Mouse (Mus musculus) frontal cortex, postnatal 14 days (tissue): ENCODE measurements around the gene Pik3r1.

Experiments used
- DNase-seq, 2 experiments: peaks; one replicate each; pipeline ENCODE4 v3.0.0; 2022; ENCODE audit warnings: low spot score in 2 of 2

Gene Pik3r1

DNA sequence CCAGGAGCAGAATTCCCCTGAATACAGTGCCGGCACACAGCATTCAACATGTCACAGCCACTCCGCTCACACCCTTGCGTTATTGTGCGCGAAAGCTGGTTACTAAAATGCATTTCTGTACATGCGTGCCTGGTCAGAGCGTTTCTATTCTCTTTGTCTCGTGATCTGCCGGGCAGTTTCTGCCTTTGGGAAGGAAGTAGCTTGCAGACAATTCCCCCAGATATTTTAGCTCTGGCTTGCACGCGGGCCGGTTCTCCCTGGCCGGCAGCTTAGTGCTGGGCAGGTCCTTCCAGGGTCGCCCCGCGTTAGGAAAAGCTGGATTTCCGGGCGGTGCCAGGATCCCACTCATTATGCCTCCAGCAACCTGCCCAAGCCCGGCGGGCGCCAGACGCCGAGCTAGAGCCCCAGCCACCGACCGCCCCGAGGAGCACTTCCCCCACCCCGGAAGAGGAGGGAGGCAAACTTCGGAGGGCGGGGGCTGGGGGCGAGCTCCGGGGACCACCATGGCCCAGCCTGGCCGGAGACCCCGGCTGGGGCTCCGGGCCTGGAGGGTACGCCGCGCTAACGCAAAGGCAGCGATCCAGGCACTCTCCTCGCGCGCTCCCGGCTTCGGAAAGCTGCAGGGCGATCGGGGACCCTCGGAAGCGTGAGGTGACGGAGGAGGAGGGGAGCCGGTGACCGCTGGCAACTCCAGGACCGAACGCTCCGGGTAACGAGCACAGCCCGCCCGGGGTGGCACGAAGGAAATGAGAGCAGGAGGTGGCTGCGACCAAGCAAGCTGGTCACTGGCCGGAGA is 806 bp downstream of the Pik3r1 start:
- DNase-seq: peak in 1 of 2 experiments; percentile 46

DNA sequence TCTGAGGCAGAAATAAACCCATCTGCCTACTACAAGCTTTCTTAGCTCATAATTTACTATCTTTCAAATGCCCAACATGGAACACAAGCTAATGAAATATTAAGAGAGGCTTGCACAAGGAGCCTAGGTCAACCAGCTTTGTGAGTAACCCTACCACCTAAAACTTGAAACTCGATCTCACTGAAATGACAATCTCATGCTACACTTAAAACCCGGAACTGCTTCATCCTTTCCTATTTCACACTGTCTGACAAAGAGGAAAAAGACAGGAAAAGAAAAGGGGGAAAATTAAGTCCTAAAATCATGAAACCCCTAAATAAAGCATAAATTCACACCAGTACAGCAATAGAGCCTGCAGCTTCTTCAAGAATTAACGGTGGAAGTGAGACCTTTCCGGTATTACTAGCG is 1.4 kb downstream of the Pik3r1 start:
- no peak for DNase-seq

DNA sequence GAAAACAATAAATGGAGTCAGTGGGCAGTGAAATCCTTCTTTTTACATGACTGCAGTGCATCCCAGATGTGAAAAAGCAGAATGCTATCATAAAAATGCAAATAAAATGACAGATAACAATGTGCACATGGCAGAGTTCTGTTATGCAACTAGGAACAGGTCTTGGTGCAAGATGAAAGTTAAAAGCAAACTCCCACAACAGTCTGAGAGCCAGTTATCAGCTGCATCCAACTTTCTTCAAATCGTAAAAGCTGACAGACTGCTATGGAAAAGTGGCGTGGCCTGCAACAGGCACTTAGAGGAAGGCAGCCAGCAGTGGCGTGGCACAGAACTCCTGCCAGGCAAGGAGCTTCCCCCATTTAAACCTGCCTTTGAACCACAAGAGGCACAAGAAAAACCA is 2.0 kb downstream of the Pik3r1 start:
- DNase-seq: no peak

DNA sequence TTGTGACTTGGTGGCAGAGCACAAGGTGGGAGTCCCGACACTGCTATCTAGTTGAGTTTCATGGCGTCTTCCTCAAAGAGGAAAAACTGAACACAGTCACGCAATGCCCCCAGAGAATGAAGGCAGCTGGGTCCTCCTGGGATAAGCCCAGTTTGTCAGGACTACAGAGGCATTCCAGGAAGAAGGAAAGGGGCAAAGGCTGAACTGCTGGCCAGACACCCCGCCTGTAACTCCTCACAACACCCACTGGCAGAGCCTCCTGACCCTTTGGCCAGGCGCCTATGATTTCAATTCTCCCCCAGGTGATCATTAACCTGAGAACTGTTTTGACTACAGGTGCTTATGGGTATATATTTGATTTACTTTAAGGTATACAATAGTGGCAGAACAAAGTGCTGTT is 3.9 kb downstream of the Pik3r1 start:
- no peak for DNase-seq

DNA sequence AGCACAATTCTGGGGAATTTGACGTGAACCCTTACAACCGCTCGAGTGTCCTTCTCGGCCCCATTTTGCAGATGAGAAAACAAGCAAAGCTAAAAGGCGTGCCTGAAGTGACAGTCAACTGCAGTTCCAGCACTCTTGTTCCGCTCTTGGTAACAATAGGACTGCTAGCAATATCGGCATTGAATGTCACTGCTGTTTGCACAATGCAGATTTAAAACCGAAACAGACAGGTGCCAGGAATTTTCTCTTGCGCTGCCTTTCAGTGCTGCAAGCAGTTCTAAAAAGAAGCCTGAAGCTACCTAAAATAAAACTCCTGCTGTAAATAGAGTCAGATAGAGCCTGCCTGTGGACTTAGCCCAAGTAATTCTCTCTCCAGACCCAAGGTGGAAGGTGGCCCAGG is 4.3 kb downstream of the Pik3r1 start:
- DNase-seq: no peak

DNA sequence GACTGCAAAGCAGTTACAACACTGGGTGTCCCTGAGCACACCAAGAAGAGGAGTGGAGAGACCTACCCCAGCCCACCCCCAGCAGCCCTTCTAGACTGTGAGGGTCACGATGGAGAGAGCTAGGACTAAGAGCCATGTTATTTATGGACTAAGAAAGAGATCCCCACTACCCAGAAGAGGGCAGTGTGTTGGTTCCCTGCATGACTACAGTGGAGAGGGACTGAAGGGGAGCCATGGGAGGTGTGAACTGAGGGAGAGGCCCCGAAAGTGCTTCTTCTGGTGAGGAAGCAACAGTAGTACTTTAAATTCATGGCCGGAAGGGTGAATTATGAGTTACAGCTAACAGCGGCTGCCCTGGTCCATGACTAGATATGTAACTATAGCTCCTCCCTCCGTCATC is 4.9 kb downstream of the Pik3r1 start:
- no peak for DNase-seq

DNA sequence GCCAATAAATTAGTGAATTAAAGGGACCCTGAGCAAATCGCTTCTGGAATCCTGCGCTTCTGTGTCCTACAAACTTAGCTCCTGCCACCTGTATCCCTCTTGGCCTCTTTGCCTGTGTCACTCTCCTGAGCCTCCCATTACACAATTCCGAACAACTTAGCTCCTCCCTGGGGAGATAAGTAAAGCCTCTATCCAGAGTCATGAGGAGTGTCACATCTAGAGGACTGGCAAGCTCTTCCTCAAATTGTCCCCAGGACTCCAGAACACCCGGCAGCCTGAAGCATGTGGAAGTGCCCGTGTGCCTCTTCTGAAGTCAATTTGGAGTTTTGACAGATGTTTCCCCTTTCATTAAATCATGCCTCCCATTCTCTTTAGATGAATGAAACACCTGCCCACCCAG is 6.4 kb downstream of the Pik3r1 start:
- DNase-seq: no peak

DNA sequence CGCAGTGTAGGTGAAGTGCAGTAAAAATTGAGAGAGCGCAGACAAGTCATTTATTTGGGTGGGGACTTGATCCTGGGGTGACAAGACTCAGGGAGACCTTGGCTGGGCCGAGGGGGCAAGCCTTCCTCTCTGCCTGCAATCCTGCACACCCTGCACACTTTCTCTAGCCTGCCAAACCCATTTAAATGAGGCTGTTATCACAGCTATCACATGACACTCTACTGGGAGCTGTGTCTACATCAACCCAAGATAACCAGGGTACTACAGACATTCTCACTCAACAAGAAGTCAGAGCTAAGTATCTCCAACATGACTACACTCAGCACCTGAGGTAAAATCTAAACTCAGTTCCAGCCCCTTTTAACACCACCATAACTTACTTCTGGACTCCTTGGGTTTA is 7.1 kb downstream of the Pik3r1 start:
- no peak for DNase-seq

DNA sequence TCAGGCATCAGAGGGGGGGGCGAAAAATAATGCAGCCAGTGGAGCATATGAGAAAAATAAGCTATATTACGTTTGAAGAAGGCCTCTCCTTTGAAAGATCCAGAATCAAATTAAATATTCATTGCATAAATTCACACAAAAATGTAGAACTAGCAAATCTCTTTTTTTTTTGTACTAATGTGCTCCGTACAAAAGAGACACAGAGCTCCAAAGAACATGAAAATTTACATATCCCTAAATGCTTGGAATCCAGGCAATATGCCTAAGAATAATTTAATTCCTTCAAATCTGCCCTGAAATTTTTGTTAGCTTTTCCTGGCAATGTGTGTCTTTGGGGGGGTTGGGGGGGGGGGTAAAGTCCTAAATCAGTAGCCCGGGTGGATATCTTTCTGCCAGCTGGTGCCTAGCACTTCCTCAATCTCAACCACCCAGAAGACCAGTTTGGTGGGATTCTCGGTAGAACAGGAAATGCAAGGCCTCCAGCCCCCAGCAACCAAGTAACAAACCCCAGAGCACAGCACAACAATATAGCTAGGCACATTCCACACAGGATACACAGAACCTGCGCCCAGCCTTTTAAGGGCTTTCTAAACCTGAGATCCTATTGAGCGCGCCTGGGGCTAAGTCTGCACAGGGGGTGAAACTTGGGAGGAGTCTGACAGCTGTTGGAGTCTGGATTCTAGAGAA is 7.9 kb downstream of the Pik3r1 start:
- no peak for DNase-seq

DNA sequence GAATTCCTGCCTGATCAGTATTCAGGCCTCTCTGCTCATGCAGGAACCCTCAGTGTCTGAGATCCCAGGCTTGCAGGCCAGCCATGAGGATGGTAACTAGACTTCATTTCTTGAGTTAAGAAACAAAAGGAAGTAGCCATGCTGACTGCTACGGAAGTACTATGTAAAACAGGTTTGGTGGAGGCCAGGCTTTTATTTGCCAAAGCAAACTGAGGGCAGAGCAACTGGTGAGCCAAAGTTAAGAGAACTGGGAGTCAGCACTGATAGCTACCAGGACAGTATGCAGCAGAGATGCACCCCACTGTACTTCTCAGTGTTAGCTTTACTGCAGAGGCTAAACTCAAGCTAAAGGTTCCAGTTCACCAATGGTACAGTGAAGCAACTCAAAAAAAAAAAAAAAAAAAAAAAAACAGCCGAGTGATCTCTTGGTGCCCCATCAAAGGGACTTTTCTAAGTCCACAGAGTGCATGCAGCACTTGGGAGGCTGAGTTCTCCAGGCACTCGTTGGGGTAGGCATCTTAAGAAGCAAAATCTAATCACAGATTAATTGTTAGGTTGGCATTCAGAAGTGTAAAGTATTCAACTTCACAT is 8.6 kb downstream of the Pik3r1 start:
- DNase-seq: no peak

DNA sequence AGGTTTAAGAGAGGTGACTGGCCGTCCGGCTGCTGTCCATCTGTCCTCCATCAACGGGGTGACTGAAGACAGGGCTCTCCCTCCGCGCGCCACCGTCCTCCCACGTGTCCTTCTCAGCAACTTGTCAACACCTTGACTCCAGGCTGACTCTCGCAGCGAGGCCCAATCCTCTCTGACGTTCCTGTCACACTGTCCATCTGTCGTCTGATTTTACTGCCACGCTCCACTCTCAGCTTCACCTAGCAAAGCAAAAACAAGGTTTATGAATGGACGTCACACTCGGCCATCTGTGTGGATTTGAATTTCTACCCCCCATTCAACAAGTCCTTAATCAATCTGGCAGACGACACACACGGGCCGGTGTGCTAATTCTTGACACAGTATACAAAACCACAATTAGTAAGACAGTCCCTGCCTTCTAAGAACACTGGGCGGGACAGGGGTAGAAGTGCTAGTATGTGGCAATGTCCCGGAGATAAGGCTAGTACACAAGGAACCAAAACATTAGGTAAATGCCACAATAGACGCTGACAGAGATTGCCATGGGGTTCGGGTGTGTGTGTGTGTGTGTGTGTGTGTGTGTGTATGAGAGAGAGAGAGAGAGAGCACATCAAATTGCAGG is 10.1 kb downstream of the Pik3r1 start:
- no peak for DNase-seq

DNA sequence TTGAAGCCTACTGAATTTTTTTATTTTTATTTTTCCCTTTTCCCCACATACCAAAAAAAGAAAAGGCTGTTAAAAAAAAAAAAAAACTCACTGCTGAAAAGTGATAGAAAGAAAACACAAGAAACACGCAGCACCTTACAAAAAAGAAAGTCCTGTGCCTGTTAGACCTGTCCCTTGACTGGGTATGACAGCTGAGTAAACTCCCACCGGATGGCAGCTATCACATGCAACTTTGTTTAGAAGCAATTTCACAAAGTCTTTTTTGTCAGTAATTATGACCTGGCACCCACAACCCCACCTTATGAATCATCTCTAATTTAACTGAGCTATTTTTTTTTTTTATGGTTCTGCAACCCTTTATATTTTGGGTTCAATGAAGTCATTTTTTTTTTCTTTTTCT is 12.8 kb downstream of the Pik3r1 start:
- DNase-seq: no peak

DNA sequence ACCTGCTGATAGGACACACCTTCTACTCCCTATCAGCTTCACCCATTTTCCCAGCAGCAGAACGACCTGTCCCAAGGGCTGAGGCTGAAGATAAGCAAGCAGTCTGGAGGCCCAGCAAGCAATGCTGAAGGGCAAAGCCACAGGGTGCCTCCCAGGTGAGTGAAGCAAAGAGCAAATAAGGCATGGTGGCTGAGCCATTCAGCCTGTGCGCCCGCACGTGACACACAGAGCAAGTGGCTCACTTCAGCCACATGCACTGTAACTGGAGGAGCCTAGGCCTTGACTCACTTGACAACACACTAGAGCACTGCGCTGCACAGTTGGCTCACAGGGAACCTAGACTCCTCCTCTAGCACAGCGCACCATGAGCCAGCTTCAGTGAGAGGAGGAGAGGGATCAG is 14.4 kb downstream of the Pik3r1 start:
- DNase-seq: no peak

DNA sequence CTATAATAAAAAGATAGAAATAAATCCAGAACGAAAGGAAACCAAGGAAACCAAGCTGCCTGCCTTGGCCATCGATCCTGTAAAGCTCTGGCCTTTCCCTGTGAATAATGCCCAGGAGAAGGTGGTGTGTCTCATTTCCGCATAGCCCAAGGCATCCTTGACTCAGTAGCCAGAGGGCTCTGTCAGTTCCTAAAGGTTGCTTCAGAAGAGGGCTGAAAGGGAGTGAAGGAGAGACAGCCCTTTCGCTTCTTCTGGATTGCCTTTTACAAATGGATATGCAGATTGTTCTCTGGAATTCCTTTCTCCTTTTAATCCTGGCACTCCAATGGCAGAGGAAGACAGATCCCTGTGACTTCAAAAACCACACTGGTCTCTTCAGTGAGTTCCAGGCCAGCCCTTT is 16.2 kb downstream of the Pik3r1 start:
- DNase-seq: no peak

DNA sequence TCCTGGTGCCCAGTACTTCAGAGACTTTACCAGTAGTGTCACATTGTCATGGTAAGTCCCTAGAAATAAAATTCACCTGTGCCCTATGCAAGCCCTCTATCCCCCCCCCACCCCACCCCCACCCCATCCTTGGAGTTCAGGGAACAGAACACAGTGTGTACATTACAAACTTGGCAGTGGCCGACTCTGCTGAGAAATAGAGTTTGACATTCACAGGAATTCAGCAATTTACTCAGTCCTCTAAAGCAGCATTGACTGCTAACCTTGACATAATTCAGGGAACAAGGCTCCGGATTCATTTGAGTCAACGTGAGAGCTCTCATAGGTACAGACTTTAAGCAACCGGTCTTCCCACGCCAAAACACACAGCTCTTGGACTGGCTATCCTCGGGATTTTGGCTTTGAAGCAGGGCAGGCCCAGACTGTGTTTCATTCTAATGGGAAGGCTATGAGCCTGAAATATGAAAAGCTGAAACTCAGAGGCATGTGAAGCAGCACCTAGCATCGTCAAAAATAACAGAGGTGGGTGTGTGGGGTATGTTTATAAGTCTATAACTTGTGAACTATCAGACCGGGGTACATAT is 21.9 kb downstream of the Pik3r1 start:
- DNase-seq: no peak

DNA sequence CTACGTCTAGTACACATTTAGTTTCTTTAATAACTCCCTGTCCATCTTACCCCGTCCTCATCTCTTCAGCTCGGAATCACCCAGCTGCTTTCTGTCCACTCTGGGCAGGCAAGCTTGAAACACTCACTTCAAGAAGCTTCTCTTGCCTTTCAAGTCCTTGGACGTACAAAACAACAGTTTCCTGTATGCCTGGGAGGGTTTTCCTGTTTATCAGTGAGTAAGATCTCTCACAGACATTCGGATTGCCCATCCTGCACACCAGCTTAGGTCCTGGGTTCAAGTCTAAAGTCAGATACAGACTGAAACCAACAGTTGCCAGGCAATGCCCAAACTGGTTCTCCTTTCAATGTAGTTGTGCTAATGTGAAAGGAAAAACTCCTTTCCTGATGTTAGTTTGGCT is 23.1 kb downstream of the Pik3r1 start:
- DNase-seq: no peak

DNA sequence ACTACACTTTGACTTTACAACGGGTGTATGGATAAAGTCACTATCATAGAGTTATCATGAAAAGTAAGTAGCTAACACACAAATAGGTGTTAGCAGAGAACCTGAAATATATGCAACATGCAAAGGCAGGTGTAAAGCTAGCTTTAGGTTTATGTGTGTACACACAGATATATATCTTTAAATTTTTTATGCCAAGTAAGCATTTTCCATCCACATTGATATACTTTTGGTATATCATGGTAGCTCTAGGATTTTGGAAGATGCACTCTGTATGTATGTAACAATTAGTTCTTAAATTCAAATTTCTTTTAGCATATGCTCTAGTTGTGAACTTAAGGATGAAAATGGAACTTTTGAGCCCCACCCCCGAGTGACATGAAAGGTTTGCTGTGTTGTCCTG is 24.0 kb downstream of the Pik3r1 start:
- no peak for DNase-seq

DNA sequence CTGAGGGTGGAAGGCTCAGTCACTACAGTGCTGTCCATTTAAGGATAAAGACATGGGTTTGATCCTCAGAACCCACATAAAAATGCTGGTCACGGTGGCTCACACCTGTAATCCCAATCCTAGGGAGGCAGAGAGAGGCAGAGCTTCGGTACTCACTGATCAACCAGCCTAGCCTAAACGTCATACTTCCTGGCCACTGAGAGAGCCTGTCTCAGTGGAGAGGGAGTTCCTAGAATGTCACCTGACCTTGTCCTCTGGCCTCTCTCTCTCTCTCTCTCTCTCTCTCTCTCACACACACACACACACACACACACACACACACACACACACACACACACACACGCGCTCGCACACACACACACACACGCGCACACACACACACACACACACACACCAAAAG is 24.8 kb downstream of the Pik3r1 start:
- no peak for DNase-seq

DNA sequence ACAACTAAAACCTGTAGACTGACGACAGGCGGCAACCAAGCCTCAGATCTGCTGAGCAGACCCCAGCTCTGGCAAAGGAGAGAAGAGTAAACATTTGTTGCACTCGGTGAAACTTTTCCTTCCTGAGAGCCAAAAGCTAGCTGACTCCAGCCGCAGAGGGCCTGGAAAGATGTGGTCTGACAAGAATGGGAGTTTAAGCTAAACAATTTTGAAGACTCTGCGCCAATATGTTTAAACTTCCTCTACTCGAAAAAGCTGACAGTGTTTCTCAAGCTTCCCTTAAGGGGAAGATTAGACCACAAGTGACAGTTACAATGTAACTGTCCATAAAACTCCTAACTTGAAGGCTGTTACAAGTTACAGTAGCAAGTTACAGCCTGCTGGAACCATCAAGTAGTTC is 25.4 kb downstream of the Pik3r1 start:
- DNase-seq: no peak

DNA sequence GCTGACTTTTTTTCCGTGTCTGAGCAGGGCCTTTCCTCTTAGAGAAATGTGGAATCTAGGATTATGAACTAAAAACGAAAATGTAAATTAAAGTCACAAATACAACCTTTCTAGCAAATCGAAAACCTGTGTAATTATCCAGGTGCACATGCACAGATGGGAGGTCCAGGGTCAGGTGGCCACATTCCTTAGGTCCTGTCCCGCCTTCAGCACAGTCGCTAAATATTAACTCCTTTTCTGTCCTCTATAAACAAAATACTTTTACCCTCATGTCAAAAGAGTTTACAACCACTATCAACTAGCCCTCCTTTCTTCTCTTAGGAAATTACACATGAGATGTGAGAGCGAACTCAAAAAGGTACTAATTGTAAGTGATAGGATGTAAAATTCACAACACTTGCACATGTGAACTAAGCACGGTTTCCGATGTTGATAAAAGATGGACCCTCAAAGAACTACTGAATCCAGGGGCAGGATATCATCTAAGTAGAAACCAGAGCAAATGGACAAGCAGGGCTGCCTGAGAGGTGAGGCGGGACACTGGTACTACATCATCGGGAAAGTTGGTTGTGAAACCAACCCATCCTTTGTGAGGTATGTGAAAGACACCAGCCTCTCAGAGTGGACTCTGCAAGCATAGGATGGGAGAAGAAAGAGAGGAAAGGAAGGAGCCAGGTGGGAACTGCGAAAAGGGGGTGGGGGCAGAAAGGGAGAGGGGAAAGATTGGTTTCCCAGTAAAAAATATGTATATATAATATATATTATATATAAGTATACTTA is 26.3 kb downstream of the Pik3r1 start:
- no peak for DNase-seq

DNA sequence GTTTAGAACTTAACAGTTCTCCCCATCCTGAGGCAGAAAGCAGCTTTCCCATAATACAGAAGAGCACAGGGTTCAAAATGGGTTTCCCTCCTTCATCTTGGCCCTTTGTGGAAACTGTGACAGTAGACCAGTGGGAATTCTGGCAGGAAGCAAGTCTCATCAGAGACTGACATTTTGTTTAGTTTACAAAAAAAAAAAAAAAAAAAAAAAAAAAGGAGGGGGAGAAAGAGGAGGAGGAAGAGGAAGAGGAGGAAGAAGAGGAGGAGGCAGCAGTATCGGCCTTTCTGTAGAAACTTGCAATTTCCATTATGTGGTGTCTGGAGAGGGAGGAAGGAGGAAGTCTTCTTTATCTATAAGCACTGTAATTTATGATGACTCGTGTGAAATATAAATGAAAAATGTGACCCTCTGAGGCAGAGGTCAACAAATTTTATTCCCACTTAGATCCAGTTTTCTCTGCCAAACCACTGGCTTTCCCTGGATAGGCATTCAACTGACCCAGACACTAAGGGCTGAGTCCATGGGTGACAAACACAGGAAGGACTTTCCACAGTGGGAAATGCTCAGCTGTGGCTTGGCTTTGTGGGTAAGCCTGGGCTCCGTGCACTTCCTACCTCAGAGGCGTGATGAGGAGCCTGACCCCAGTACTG is 28.2 kb downstream of the Pik3r1 start:
- DNase-seq: no peak
